Mouse (Mus musculus) gastrocnemius, postnatal 4 days (tissue): ENCODE data around the gene Rps9. TPM values are rescaled to one million over a fixed set of nuclear protein-coding genes. Genes with fewer than 3 reads are reported as not detected.

Experiments
- microRNA-seq: library from miRNA; unstranded; fragments of <30 nt; microRNA quantifications from one replicate; pipeline ENCODE4 v1.2.0, GENCODE M21; 2021
- total RNA-seq, 2 experiments: library from RNA; stranded (reverse); gene quantifications; 2 replicates each; pipeline ENCODE4 v1.2.3; 2021

Gene Rps9
- total RNA-seq, 2 experiments from 2014 or later, result 942 to 1,092 TPM

Small RNA genes lying within 50 kb of the gene (microRNA-seq; reads per million reads assigned to microRNA genes)
- gene Mir3572, result 1.7 reads per million

Other genes with a start within 250 kb of the Rps9 start
- gene Tarm1, start 201.4 kb upstream of the Rps9 start, total RNA-seq, result under 1 TPM; 0.32 to 0.52 TPM
- under 1 TPM; 0.20 to 0.29 TPM for gene Oscar, start 87.8 kb upstream of the Rps9 start, total RNA-seq
- 100 to 1,000 TPM; 644 to 708 TPM for gene Ndufa3, start 86.6 kb upstream of the Rps9 start, total RNA-seq
- 10 to 100 TPM; 20.8 to 22.7 TPM for gene Tfpt, start 74.1 kb upstream of the Rps9 start, total RNA-seq
- gene Prpf31, start 74.0 kb upstream of the Rps9 start, total RNA-seq, result 10 to 100 TPM; 38.3 to 38.9 TPM
- gene Cnot3, start 58.7 kb upstream of the Rps9 start, total RNA-seq, result 10 to 100 TPM; 49.3 to 50.3 TPM
- gene Leng1, start 38.2 kb upstream of the Rps9 start, total RNA-seq, result 1 to 10 TPM; 9.8 TPM
- gene Tmc4, start 26.4 kb upstream of the Rps9 start, total RNA-seq, result 1 to 10 TPM; 2.0 to 3.5 TPM
- gene Tsen34, start 11.1 kb upstream of the Rps9 start, total RNA-seq, result 10 to 100 TPM; 86.2 to 95.2 TPM
- gene Mboat7, start 10.5 kb upstream of the Rps9 start, total RNA-seq, result 10 to 100 TPM; 24.9 to 25.0 TPM
- gene Pirb, start 16.4 kb downstream of the Rps9 start, total RNA-seq, result 1 to 10 TPM; 1.9 to 2.3 TPM
- under 1 TPM; 0.60 to 0.71 TPM for gene Gm15448, start 121.7 kb downstream of the Rps9 start, total RNA-seq
- gene Pira2, start 141.1 kb downstream of the Rps9 start, total RNA-seq, result under 1 TPM in 1 of 2 experiments, not detected in 1; 0.29 TPM
- under 1 TPM; 0.15 to 0.29 TPM for gene Gm14548, start 194.1 kb downstream of the Rps9 start, total RNA-seq
- under 1 TPM; 0.23 to 0.34 TPM for gene Lilra6, start 211.5 kb downstream of the Rps9 start, total RNA-seq